Mouse (Mus musculus) liver, postnatal 0 days (tissue): ENCODE data around the gene Rest.

ENCODE experiments used
- CTCF ChIP-seq: sonication (generic); IDR thresholded peaks from 2 replicates; pipeline ENCODE4 v1.5.1; 2016; ENCODE audit warnings: antibody characterized with exemption, low read depth
- EP300 ChIP-seq: IDR thresholded peaks from 2 replicates; pipeline ENCODE4 v1.6.1; 2016; ENCODE audit warnings: antibody characterized with exemption, low read depth, mild to moderate bottlenecking

- TF ChIP-seq CTCF (peak; percentile 29; the same call in 1 of the 2 replicates), EP300 (no peak)
Observed at GRCm38 (mm10) chr5:77290606-77291005, 25.3 kb downstream of the Rest start.
